ENCODE assay signal across 8 mouse cellular contexts in genomic region chr2:20779484-20780381, GRCm38 (mm10).
A peak's percentile ranks its signal among the peaks of the same experiment; 100 is the strongest.
DNase-seq lines count a peak whose midpoint lies in the region; ATAC-seq and TF ChIP-seq lines count a peak whose summit lies in the region.

No protein-coding gene starts in this region.

- no peaks in the 10 kb centered on the region for H3K9me3 ChIP-seq in forebrain, postnatal 0 days (ENCODE audit: low read length)
- no peaks in the 10 kb centered on the region for H3K9me3 ChIP-seq in intestine, embryonic 15.5 days
- no peaks in the 10 kb centered on the region for H3K9me3 ChIP-seq in midbrain, postnatal 0 days (ENCODE audit: low read length)

- H3K4me2 ChIP-seq in forebrain, postnatal 0 days (ENCODE audit: low read depth) = no peak overlapping the region
- H3K4me2 ChIP-seq in intestine, embryonic 15.5 days (replicated peaks) = no peak overlapping the region
- no peak overlapping the region for H3K4me2 ChIP-seq in midbrain, postnatal 0 days (ENCODE audit: low read depth, low read length, poor library complexity, severe bottlenecking)

- no peaks in the 10 kb centered on the region for H3K27me3 ChIP-seq in thymus, adult 2 months (ENCODE audit: control insufficient read depth, insufficient read depth, low read length)
- H3K27me3 ChIP-seq in cerebellum, adult 2 months (ENCODE audit: control insufficient read depth, insufficient read depth, low read length) = no peaks in the 10 kb centered on the region
- no peaks in the 10 kb centered on the region for H3K27me3 ChIP-seq in forebrain, postnatal 0 days (ENCODE audit: insufficient read depth, low read length)
- H3K27me3 ChIP-seq in intestine, embryonic 15.5 days (replicated peaks) = no peaks in the 10 kb centered on the region
- H3K27me3 ChIP-seq in midbrain, postnatal 0 days (ENCODE audit: insufficient read depth, low read length) = no peaks in the 10 kb centered on the region

- H3K27ac ChIP-seq in thymus, adult 2 months (ENCODE audit: control insufficient read depth, insufficient read depth, low read length) = no peak overlapping the region
- H3K27ac ChIP-seq in cerebellum, adult 2 months (ENCODE audit: insufficient read depth, low read length) = no peak overlapping the region
- no peak overlapping the region for H3K27ac ChIP-seq in forebrain, postnatal 0 days (ENCODE audit: low read depth, low read length)
- H3K27ac ChIP-seq in intestine, embryonic 15.5 days = no peak overlapping the region
- no peak overlapping the region for H3K27ac ChIP-seq in midbrain, postnatal 0 days (ENCODE audit: low read depth, low read length)

- H3K4me1 ChIP-seq in thymus, adult 2 months (replicated peaks; ENCODE audit: control insufficient read depth, insufficient read depth, low read length) = no peaks in the 10 kb centered on the region
- no peaks in the 10 kb centered on the region for H3K4me1 ChIP-seq in cerebellum, adult 2 months (ENCODE audit: control insufficient read depth, insufficient read depth, low read length)
- no peaks in the 10 kb centered on the region for H3K4me1 ChIP-seq in forebrain, postnatal 0 days (ENCODE audit: insufficient read depth)
- H3K4me1 ChIP-seq in intestine, embryonic 15.5 days (replicated peaks) = no peaks in the 10 kb centered on the region
- no peaks in the 10 kb centered on the region for H3K4me1 ChIP-seq in midbrain, postnatal 0 days (ENCODE audit: insufficient read depth, low read length)

- TF ChIP-seq CTCF in thymus, adult 2 months (IDR thresholded peaks at IDR 0.05; ENCODE audit: borderline replicate concordance, control insufficient read depth, extremely low read depth, insufficient read depth, low read length, poor library complexity) = no peak
- TF ChIP-seq CTCF in cerebellum, adult 2 months (IDR thresholded peaks at IDR 0.05; ENCODE audit: borderline replicate concordance, insufficient read depth, low read depth, low read length) = peak; percentile 64
- TF ChIP-seq CTCF in forebrain, postnatal 0 days (IDR thresholded peaks at IDR 0.05; ENCODE audit: low read depth) = peak; percentile 98
- TF ChIP-seq CTCF in midbrain, postnatal 0 days (IDR thresholded peaks at IDR 0.05) = peak; percentile 99

- H3K9ac ChIP-seq in forebrain, postnatal 0 days = no peak overlapping the region
- H3K9ac ChIP-seq in intestine, embryonic 15.5 days = no peak overlapping the region
- no peak overlapping the region for H3K9ac ChIP-seq in midbrain, postnatal 0 days (replicated peaks; ENCODE audit: low read length, poor library complexity, severe bottlenecking)

- H3K36me3 ChIP-seq in thymus, adult 2 months (ENCODE audit: control insufficient read depth, insufficient read depth, low read length) = no peaks in the 10 kb centered on the region
- H3K36me3 ChIP-seq in forebrain, postnatal 0 days (ENCODE audit: insufficient read depth) = peaks cover 8% of the 10 kb centered on the region; the same call in 1 of the 2 replicates
- peaks cover 6% of the 10 kb centered on the region; the same call in 1 of the 2 replicates for H3K36me3 ChIP-seq in intestine, embryonic 15.5 days
- H3K36me3 ChIP-seq in midbrain, postnatal 0 days (ENCODE audit: insufficient read depth, low read length) = peaks cover 9% of the 10 kb centered on the region; the same call in 1 of the 2 replicates

- no peak for TF ChIP-seq POLR2A in thymus, adult 2 months (IDR thresholded peaks at IDR 0.05; ENCODE audit: control insufficient read depth, extremely low read depth, insufficient read depth, low read length, poor library complexity)
- no peak for TF ChIP-seq POLR2A in cerebellum, adult 2 months (IDR thresholded peaks at IDR 0.05; ENCODE audit: borderline replicate concordance, insufficient read depth, low read length)

- H3K4me3 ChIP-seq in thymus, adult 2 months (ENCODE audit: control insufficient read depth, insufficient read depth, low read length) = no peak overlapping the region
- no peak overlapping the region for H3K4me3 ChIP-seq in cerebellum, adult 2 months (replicated peaks; ENCODE audit: insufficient read depth, low read depth, low read length)
- H3K4me3 ChIP-seq in forebrain, postnatal 0 days (ENCODE audit: low read depth, low read length) = no peak overlapping the region
- no peak overlapping the region for H3K4me3 ChIP-seq in intestine, embryonic 15.5 days (replicated peaks)
- H3K4me3 ChIP-seq in midbrain, postnatal 0 days (ENCODE audit: low read depth, low read length) = no peak overlapping the region

- 40% methylated on average over 6 of the region's 6 CpGs for WGBS in thymus, adult 2 months
- WGBS in cerebellum, adult 2 months = 35% methylated on average over 6 of the region's 6 CpGs
- WGBS in forebrain, postnatal 0 days = 37% methylated on average over 6 of the region's 6 CpGs
- 38% methylated on average over 6 of the region's 6 CpGs for WGBS in intestine, embryonic 15.5 days
- WGBS in midbrain, postnatal 0 days = 40% methylated on average over 6 of the region's 6 CpGs

- intact Hi-C loops in left cerebral cortex, postnatal 10 days (cut with DNase I) = loop anchor here (10.0 kb wide), 1 partner anchor 255 kb away; no protein-coding TSS in a partner anchor

- peak; percentile 77 for ATAC-seq in forebrain, postnatal 0 days
- ATAC-seq in intestine, embryonic 15.5 days = peak; percentile 62
- peak; percentile 79; the same call in 1 of the 2 replicates for ATAC-seq in midbrain, postnatal 0 days (ENCODE audit: low FRiP score)

- DNase-seq in thymus, adult 2 months = peak; percentile 18
- no peak for DNase-seq in thymus, adult 18-20 months
- peak; percentile 20 to 25 for DNase-seq in cerebellum, adult 2 months
- DNase-seq in forebrain, postnatal 0 days = peak; percentile 87
- peak; percentile 54 to 60 for DNase-seq in left cerebral cortex, postnatal 10 days (ENCODE audit: extremely low spot score in 1 of 2, low spot score in 2 of 2)
- DNase-seq in midbrain, postnatal 0 days (ENCODE audit: low spot score) = peak; percentile 82
- peak; percentile 18 for DNase-seq in testis, postnatal 14 days (ENCODE audit: low spot score)

Comparison
In these comparisons a context has a peak if more than half of its experiments do, and no peak if none do; other contexts are left out.
1. DNase-seq: peak in thymus, adult 2 months (single experiment), cerebellum, adult 2 months (2 of 2), forebrain, postnatal 0 days (single experiment), left cerebral cortex, postnatal 10 days (2 of 2), midbrain, postnatal 0 days (single experiment) and testis, postnatal 14 days (single experiment); none in thymus, adult 18-20 months (0 of 2).
2. Peak in every context shown above with its lines, with median percentiles within 50 percentile points of each other: ATAC-seq.